Mouse (Mus musculus): ENCODE measurements around the gene C1qa.

The C1qa gene

DNA sequence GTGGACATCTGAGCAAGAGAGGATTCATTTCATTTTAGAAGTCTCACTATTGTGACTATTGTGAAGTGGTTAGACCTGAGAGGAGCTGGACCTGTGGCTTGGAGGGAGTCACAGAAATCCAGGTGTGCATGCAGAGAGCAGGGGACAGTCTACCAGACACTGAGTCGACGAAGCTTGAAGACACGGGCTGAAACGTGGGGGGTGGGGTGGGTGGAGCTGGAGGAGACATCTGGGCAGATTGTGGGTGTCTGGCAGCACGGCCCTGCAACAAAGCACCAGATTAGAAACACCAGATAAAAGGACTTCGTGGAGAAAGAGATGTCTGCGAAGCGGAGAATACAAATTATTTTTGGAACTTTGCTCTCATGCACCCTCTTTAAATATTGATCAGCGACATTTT is 35.1 kb downstream of the C1qa start:
- no peak for DNase-seq (ENCODE audit: low spot score in 2 of 2)

DNA sequence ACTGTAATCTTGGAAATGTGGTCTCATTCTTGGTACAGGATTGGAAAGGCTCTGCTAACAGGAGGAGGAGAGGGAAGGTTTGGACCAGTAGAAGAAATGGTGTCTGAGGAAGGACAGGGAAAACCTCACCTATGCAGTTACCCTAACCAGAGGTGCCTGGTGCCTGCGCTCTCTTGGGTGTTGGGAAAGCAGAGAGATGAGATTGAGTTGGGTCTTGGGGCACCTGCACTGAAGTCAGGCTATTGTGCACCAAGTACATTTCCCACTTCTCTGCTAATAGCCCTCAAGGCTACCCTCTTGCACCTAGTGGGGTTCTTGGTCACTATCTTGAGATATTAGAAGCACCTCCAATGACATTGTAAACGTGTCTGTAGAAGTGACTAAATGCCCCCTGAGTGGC is 36.2 kb downstream of the C1qa start:
- no peak for DNase-seq (ENCODE audit: low spot score in 2 of 2)

DNA sequence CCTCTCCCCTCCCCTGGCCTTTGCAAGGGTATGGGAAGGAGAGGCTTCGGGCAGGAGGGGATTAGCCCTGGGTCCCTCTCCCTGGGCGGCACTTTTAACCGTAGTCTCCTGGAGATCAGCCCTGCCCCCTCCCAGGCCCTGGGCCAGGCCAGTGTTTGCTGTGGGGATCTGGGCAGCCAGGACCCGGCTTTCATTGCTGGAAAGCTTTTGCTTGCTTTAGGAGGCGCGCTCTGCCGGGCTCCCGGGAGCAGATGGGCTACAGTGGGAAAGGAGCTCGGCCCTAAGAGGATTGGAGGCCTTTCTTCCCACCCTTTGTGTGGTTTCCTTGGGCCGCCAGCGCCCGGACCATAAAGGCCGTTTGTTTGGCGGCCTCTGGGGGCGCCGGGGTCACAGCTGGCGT is 36.8 kb downstream of the C1qa start:
- DNase-seq (ENCODE audit: low spot score in 2 of 2), result no peak

DNA sequence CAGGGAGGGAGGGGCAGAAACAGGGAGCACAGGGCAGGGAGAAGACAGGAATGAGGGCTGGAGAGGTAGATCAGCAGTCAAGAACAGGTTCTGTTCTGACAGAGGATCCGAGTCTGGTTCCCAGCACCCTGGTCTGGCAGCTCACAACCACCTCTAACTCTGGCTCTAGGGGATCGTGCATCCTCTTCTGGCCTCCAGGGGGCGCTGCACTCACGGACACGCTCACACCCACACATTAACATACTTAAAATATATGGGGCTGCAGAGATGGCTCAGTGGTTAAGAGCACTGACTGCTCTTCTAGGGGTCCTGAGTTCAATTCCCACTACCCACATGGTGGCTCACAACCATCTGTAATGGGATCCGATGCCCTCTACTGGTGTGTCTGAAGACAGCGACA is 38.6 kb downstream of the C1qa start:
- no peak for DNase-seq (ENCODE audit: low spot score in 2 of 2)

DNA sequence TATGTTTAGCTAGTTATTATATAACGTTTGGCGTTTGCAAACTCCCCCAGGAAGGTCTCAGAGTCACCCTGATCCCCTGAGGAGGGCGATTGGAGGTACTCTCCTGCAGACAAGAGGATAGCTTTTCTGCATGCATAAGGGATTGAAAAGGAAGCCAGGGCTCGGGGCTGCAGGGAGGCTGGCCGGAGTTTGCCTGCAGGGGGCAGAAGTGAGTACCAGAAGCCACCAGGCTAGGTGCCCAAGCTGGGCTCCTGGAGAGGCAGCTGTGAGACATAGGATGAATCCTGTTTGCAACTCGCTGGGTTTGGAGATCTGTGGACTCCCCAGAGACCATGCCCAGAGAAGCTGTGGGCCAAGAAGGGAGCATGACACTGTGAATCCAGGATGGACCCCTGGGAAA is 43.5 kb downstream of the C1qa start:
- no peak for DNase-seq (ENCODE audit: low spot score in 2 of 2)

DNA sequence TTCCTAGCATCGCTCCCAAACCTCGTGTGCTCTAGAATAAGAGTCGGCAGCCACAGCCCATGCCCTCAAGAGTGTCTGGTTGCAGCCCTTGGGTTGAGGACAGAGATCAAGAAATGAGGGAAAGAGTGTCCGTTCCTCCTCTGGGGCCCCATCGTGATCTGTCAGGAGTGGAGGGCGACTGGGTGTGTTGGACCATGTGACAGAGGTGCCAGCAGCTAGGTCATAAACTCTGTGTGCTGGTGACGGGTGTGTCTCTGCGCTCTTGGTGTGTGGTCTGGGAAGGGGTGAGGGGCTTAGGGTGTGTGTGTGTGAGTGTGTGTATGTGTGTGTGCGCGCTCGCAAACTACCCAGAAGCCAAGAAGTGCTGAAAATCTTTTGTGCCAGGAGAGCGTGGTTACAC is 45.6 kb downstream of the C1qa start:
- no peak for DNase-seq (ENCODE audit: low spot score in 2 of 2)

DNA sequence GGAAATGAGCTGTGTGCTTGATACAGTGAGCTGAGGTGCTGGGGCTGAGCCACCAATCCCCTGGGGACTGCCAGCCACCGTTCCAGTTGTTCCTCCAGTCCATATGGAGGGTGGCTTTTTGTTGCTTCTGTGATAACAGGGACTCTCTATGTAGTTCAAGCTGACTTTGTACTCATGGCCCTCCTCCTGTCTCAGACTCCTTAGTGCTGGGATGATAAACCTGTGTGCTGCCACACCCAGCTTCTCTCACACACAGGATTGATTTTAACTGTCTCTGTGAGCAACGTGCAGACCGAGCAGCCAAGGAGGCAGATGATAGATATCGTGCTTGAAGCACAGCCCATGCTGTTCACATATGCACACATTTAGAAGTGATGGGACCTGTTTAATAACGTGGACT is 46.5 kb downstream of the C1qa start:
- DNase-seq (ENCODE audit: low spot score in 2 of 2), result no peak

DNA sequence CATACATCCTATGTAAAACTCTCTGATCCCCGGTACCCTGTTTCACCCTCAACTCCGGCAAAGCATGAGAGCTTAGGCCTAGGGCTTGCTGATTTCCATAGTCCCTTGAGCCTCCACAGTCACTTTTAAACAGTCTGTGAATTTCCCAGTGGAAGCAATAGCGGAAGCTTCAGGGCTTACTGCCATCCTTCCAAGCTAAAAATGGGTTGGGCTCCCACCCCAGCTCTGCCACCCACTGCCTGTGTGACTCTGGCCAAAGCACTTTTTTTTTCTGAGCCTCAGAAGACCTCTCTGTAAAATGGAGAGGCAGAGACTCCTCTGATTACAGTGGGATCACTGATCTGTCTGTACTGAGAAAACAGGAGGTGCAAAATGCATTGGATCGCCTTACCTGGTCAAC is 50.0 kb downstream of the C1qa start:
- no peak for DNase-seq (ENCODE audit: low spot score in 2 of 2)

DNA sequence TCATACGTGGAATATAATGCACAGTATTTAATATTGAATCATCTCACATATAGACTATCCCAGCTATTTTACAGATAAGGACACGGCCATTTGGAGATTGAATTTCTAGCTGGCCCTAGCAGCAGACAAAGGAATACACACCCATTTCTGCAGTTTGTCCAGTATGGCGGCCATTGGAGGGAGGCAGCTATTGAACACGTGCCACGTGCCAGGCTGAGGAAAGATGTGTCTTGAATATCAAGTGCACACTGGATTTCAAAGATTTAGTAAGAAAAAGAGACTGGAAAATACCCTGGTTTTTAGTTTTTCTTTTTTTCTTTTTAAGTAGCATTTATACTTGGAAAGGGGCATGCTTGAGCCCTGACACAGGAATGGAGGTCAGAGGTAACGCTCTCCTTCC is 51.4 kb downstream of the C1qa start:
- DNase-seq (ENCODE audit: low spot score in 2 of 2), result no peak
